Mouse (Mus musculus) gastrocnemius, adult 2 months (tissue): ENCODE measurements around the gene Alox15. TPM values are rescaled to one million over a fixed set of nuclear protein-coding genes. Genes with fewer than 3 reads are reported as not detected.
"Not testable (repeated sequence)": the region's sequence is repeated elsewhere in the genome, so short reads cannot be mapped to it uniquely, and the experiment has no call there.

Source experiments
- DNase-seq: peaks from one replicate; pipeline ENCODE4 v3.0.0; 2022
- H3K27ac ChIP-seq: fragments of 200-600 bp; 2 replicates; pipeline ENCODE4 v1.8.1; 2022; ENCODE audit warnings: mild to moderate bottlenecking
- H3K4me3 ChIP-seq: fragments of 200-600 bp; 2 replicates; pipeline ENCODE4 v1.8.1; 2022; ENCODE audit warnings: mild to moderate bottlenecking, moderate library complexity
- CTCF ChIP-seq: fragments of 200-600 bp; IDR thresholded peaks from 2 replicates; pipeline ENCODE4 v1.8.1; 2022; ENCODE audit warnings: antibody characterized with exemption, mild to moderate bottlenecking, moderate library complexity
- intact Hi-C: fragments of 180-260 bp; cut with DNase I; formaldehyde crosslinking; loops from one replicate; pipeline ENCODE4 v1.15.1; 2025
- long read RNA-seq, 2 experiments: library from polyadenylated mRNA; stranded (forward); transcript quantifications; one replicate each; pipeline ENCODE4 v2.0.0; 2021
- total RNA-seq, 2 experiments: library from RNA; stranded (reverse); gene quantifications; 2 replicates each; pipeline ENCODE4 v1.2.3; 2021

The Alox15 gene
- total RNA-seq = under 1 TPM in 1 of 2 experiments, not detected in 1; 0.17 TPM
- long read RNA-seq, experiment 1 = 0 reads
- long read RNA-seq, experiment 2 = 0 reads

- TF ChIP-seq CTCF = no peak
- no peak within 1 kb of the TSS for H3K27ac ChIP-seq
- H3K4me3 ChIP-seq = peak within 1 kb of the TSS; percentile 51
- intact Hi-C loops = no loop called here
- DNase-seq = no peak
Observed at GRCm38 (mm10) chr11:70351868-70352267, at the start of gene Alox15. Alox15 (minus strand) TSS chr11:70352031.

DNA sequence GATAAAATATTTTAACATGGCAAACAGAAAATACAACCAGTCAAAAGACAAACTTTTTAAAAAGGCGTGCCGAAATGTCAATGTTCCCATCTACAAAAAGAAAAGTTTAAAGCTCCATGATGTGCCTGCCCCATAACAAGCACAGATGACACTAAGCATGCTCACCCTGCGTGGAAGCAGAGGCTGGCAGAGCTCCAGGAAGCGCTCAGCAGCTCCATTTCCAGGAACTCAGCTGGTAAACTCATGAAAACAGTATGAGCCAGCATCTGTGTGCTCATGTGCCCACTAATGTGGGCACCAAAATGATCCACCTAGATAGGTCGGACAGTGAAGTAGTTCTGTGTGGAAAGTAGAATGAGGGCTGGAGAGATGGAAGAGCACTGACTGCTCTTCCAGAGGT, 37.6 kb upstream of the Alox15 start:
- no peak for DNase-seq
- Histone ChIP-seq H3K27ac (no peak overlapping the region), H3K4me3 (no peak overlapping the region)
- intact Hi-C loops = no loop called here
- no peak for TF ChIP-seq CTCF

- H3K27ac ChIP-seq = no peak overlapping the region
- no peak for TF ChIP-seq CTCF
- no peak overlapping the region for H3K4me3 ChIP-seq
- intact Hi-C loops = no loop called here
- DNase-seq = no peak
Observed at GRCm38 (mm10) chr11:70387436-70387835, 35.6 kb upstream of the Alox15 start.

GRCm38 (mm10) chr11:70384136-70384535, 32.3 kb upstream of the Alox15 start:
- TF ChIP-seq CTCF = no peak
- H3K4me3 ChIP-seq = no peak overlapping the region
- no peak overlapping the region for H3K27ac ChIP-seq
- DNase-seq = no peak
- intact Hi-C loops = no loop called here

GRCm38 (mm10) chr11:70381330-70381729, 29.5 kb upstream of the Alox15 start:
- intact Hi-C loops = no loop called here
- no peak overlapping the region for H3K4me3 ChIP-seq
- no peak for TF ChIP-seq CTCF
- no peak for DNase-seq
- no peak overlapping the region for H3K27ac ChIP-seq

GRCm38 (mm10) chr11:70380478-70381005, 28.7 kb upstream of the Alox15 start:
- H3K4me3 ChIP-seq = no peak overlapping the region
- no peak for TF ChIP-seq CTCF
- no peak overlapping the region for H3K27ac ChIP-seq
- intact Hi-C loops = no loop called here
- no peak for DNase-seq

GRCm38 (mm10) chr11:70376054-70376453, 24.2 kb upstream of the Alox15 start:
- no peak for TF ChIP-seq CTCF

DNA sequence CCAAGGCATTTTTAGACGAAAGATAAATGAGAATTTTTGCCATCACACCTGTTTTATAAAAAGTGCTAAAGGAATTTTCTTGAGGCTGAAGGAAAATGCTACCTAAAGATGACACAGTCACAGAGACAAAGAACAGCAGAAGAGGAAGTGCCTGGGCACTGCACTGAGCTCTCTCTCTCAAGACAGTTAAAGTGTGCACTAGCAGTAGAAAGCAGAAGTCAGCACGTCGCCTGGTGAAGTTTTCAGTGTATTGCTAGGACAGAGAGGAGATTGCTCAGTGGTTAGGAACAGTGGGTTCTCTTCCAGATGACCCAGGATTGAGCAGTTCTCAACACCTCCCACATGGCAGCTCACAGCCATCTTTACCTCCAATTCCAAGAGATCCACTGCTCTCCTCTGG, 22.5 kb upstream of the Alox15 start:
- Histone ChIP-seq H3K4me3 (no peak overlapping the region), H3K27ac (no peak overlapping the region)
- TF ChIP-seq CTCF = no peak
- intact Hi-C loops = no loop called here
- no peak for DNase-seq

More at GRCm38 (mm10) chr11:70376054-70376453, 24.2 kb upstream of the Alox15 start:
- H3K27ac ChIP-seq = no peak overlapping the region
- intact Hi-C loops = no loop called here
- no peak overlapping the region for H3K4me3 ChIP-seq
- DNase-seq = no peak

DNA sequence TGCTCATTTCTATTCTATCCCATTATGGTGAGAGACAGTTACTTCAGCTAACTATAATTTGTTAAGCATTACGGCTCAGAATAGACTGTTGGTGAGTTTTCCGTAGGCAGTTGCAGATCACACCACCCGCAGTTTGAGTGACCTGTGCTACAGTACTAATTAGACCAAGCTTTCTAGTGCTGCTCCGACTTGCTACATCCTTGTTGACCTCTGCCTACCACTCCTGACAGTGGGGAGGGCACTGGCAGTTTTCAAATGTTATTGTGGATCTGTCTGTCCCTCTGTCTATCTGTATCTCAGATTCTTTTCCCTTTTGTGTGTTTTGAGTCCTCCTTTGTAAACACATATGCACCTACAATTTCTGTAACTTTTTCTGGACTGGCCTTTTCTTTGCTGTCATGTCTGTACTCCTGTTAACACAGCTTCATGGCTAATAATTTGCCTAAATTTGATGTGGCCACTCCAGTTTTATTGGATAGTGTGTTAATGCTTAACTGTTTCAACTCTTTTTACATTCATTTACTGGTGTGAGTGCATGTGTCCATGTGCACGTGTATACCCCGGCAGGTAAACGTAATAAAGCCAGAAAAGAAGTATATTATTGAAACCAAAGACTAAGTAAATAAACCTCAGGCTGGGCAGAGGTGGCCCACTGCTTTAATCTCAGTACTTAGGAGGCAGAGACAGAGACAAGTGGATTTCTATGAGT, 21.2 kb upstream of the Alox15 start:
- TF ChIP-seq CTCF = no peak
- DNase-seq = no peak
- Histone ChIP-seq H3K4me3 (no peak overlapping the region), H3K27ac (no peak overlapping the region)
- intact Hi-C loops = no loop called here

DNA sequence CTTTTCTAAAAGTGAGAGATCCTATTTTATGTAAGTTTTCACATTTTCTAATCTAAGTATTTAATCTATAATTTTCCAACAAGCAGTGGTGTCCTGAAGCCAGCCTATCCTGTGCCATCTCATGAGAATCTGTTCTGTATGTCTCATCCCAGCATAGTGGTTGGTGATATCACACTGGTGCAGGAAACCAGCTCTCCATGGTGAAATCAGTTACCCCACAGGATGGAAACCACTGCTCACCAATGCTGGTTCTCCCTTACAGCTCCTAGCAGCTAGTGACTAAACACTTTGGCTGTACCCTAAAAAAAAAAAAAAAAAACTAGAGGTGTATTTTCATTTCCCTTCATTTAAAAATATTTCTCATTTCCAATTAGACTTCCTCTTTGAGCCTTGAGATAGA, 20.6 kb upstream of the Alox15 start:
- no peak for TF ChIP-seq CTCF

GRCm38 (mm10) chr11:70368626-70369025, 16.8 kb upstream of the Alox15 start:
- DNase-seq, intact Hi-C loops, H3K4me3 ChIP-seq, H3K27ac ChIP-seq: not testable (repeated sequence)

More for the DNA sequence above, 20.6 kb upstream of the Alox15 start:
- intact Hi-C loops = no loop called here
- no peak overlapping the region for H3K27ac ChIP-seq
- no peak for DNase-seq
- no peak overlapping the region for H3K4me3 ChIP-seq

- H3K4me3 ChIP-seq, intact Hi-C loops, DNase-seq, H3K27ac ChIP-seq: not testable (repeated sequence)
Observed at GRCm38 (mm10) chr11:70367701-70368100, 15.9 kb upstream of the Alox15 start.

- Histone ChIP-seq H3K27ac (no peak overlapping the region), H3K4me3 (no peak overlapping the region)
- intact Hi-C loops = no loop called here
- no peak for TF ChIP-seq CTCF
- DNase-seq = no peak
Observed at GRCm38 (mm10) chr11:70348630-70349029, 3.2 kb downstream of the Alox15 start.

DNA sequence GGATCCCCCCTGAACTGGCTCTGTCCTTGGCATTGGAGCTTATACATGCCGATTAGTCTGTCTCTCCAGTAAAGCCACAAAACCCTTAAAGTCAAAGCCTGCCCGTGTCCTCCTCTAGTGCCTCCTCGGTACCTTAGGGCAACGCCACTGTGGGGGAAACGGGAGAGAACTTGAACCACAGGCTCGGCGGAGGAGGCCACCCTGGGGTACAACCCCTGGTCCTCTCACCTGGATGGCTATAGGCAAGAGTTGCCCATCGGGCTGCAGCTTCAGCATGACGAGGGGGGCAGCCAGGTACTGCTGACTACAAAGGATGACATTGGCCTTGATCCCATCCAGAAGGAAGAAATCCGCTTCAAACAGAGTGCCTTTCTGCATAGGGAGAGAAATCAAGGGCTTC, 4.0 kb downstream of the Alox15 start:
- Histone ChIP-seq H3K27ac (no peak overlapping the region), H3K4me3 (no peak overlapping the region)
- no peak for TF ChIP-seq CTCF
- no peak for DNase-seq
- intact Hi-C loops = no loop called here
